6 mouse cellular contexts compared by ENCODE assay signal in genomic region chr3:88372643-88373042, GRCm38 (mm10). TPM values are rescaled to one million over a fixed set of nuclear protein-coding genes. Genes with fewer than 3 reads are reported as not detected.
"Had no signal": no experiment of that assay in that cellular context is flagged by ENCODE, and none has a peak within 500 bp of the region (broad histone marks: within the 10 kb centered on the region; RNA-seq: fewer than 3 reads in every experiment).

Bglap3 (minus strand) TSS chr3:88372743.

RNA-seq across cellular contexts. Expression of gene Bglap3, which starts in this region (rescaled TPM):
- polyA plus RNA-seq: midbrain, embryonic 12.5 days; midbrain, embryonic 14.5 days; midbrain, embryonic 16.5 days; neural tube, embryonic 13.5 days; stomach, embryonic 14.5 days; testis, adult 2 months had no signal
